Mouse (Mus musculus): Measurements from ENCODE around the gene Tmem120a.

Tmem120a gene

DNA sequence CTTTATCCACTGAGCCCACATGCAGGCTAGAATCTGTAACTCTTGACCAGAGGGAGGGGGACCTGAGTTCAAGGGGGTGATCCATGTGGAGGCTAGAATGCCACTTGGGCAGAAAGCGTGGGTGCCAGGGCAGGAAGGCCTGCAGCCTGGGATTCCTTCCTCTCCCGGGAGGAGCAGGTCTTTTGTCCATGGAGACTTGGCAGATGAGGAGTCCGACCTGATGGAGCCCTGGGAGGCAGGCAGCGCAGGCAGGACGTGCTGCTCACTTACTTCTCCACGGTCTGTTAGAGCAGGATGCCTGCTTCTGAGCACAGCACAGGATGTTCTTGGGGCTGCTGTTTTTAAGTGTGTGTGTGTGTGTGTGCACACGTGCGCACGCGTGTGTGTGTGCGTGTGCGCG is 37.2 kb downstream of the Tmem120a start:
- DNase-seq: no peak

DNA sequence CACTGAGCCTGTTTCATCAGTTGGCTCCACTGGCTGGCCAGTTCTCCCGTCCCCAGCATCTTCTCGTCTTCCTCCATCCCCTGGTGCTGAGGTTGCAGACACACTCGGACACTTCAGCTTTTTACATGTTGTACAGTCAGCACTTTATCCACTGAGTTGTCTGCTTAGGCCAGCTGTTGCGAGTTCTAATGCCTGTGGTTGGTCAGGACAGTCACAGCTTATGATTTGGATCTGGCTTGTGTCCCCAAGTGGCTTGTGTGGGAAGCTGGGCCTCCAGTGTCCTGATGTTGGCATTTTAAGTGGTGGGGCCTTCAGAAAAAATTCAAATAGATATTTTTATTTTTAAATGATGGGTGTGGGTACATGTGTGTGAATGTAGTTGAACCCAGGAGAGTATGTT is 38.9 kb downstream of the Tmem120a start:
- no peak for DNase-seq

DNA sequence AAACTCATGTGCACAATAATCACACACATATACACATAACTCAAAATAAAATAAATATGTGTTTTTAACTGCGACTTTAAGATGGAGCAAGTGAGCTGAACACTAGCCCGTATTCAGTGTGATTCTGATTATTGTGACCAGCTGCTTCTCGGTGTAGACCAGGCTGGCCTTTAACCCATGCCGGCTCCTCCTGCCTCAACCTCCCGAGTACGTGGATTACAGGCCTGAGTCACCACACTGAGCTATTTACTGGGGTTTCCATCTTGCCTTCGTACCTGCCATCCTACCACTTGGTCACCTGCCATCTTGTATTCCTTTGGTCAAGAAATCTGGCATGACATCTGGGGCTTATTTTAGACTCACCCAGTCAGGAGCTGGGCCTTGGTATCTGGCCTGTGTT is 40.8 kb downstream of the Tmem120a start:
- DNase-seq: no peak

DNA sequence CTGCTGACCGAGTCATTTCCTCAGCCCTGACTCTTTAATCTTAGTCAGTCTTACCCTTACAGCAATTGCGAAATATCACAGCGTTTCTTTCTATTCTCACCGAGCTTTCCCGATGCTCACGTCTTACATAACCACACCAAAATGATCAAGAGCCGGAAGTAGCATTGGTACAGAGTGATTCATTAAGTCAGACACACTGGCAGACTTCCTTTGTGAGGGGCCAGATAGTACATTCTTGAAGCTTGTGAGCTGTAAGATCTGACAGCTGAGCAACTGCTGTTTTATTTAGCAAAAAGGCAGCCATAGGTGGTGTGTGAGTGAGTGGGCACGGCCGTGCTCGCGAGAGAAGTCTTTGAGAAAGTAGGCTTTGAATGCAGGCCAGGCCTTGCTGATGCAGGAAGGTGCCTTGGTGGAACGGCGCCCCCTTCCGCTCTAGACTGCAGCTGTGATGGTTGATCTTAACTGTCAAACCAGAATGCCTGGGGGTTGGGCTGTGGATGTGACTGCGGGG is 41.5 kb downstream of the Tmem120a start:
- peak; percentile 62 for DNase-seq

DNA sequence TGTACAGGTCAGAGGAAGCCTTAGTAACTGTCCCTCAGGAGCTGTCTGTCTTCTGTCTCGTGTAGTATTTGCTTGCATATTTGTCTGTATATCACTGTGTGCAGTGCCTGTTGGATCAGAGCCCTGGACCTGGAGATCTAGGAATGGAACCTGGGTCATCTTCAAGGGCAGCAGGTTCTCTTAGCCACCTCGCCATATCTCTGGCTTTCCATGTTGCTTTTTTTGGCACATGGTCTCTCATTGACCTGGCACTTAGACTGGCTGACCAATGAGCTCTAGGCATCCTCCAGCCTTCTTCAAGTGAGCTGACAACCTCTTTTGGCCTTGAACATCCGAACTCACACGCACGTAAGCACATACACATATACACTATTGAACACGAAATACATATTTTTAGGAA is 42.1 kb downstream of the Tmem120a start:
- DNase-seq: no peak

DNA sequence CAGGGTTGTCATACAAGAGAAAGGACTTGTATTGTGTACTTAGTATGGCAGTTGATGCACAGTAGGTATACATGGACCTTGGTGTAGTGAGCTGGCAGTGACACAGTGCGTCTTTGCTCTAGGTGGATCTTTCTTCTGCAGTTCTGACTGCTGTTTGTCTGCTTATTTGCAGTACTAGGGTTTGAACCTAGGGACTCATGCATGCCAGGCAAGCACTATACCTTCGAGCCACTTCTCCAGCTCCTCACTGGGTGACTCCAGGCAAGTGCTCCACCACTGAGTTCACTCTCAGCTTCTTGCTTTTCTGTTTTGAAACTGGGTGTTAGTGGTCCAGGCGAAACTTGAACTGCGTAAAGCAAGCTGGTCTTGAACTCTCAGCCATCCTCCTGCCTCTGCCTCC is 42.6 kb downstream of the Tmem120a start:
- DNase-seq: no peak

DNA sequence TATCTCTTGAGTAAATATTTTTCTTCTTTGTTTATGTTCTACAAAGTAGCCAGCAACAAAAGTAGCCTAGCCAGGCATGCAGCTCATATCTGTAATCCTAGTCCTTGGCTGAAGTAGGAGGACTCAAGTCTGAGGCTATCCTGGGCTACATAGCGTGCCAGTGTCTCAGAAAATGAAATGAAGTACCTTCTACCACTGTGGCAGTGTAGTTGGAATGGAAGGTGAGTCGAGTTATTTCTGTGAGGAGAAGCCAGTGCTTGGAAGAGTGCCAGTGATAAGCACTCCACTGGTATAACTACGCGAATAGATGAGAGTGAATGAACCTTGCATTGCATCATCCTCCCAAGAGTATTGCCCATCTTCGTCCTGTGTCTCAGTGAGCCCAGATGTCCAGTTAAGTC is 46.5 kb downstream of the Tmem120a start:
- DNase-seq: no peak

DNA sequence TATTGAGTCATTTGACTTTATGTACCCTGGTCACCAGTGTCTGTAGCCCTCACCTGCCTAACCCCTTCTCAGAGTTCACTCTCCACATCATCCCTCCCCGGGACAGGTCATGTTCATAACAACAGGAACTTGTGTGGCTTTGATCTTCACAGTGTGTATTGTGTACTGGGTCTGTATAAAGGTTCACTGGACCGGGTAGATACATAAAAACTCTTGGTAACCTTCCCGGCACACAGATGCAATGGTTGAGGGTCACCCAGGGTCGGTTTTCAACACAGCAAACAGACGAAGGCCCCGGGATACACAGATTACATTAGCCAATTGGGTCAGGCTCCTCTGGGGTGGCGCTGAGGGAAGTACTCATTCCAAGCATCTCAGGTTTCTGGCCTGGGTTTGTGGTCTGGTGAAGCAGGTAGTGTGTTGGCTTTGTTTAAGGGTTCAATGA is 48.9 kb downstream of the Tmem120a start:
- no peak for DNase-seq

DNA sequence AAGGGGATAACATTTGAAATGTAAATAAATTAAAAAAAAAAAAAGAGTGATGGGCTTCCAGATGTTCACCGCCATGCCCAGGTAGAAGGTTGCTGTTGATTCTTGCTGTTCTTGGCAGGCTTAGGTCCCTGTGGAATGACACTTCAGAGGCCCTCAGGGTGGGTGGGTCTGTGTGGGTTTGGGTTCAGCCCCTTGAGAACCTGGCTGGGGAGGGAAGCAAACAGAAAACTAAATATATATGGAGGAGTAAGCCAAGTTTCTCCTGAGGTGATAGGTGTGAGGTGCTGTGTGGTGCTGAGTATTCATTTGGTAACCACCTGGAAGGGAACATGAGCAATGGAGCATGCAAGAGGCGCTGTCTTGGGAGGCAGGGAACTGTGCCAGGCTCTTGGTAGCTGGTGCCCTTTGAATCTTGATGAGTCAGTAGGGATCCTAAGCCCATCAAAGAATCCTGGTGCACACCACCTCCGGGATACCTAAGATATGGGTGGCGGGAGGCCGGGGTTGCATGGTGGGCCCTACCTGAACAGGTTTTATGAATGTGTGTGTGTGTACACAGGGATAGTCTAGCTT is 50.9 kb downstream of the Tmem120a start:
- peak; percentile 43 for DNase-seq

DNA sequence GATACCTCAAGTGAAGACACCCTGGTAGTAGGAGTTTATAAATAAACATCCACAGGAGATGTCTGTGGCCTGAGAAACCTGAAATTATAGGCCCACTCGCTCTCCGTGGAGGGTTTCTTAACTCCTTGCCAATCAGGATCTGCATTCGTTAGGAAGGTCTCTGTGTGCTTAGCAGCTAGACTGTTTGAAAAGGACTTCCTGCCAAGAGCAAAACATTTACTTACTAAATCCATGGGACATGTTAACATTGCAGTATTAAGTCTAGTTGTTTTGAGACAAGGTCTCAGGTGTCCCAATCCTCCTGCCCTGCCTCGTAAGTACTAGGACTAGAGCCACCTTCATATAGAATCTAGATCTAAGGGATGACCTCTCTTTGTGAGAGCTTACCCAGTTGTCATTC is 53.0 kb downstream of the Tmem120a start:
- no peak for DNase-seq

DNA sequence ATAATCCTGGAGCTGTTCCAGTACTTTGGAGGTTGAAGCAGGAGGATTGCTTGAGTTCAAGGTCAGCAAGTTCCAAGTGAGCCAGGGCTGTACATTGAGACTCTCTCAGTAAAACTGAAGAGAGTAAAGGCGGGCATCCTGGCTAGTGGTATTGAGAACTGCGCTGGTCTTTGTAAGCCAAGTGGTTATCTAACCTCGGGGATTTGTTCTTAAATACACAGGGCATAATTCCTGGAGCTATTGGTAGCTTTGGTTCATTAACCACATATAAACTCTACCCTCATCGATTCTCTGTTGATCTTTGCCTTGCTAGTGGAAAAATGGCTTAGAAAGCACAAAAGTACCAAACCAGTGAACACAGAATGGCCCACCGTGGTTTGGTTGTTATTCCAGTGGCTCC is 53.8 kb downstream of the Tmem120a start:
- no peak for DNase-seq

All from lung, postnatal 14 days (tissue).